ENCODE assay signal across 22 mouse cellular contexts in the genomic region with DNA sequence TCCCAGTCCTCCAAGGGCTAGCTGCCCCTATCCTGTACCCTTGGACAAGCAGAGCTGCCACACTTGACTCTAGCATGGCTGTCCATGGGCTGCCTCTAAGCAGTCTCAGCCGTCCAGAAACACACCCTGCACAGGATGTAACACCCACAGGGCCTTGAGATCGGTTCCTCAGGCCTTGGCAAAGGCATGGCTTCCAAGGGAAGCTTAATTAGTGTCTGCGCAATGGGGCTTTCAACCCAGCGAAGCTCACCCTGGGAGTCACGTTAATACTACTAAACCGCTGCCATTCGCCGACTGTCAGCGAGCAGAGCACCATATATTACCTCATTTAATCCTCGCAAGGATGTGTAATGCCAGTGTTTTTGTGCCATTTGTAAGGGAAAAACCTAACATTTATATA. TPM values are rescaled to one million over a fixed set of nuclear protein-coding genes. Genes with fewer than 3 reads are reported as not detected.
DNase-seq lines count a peak whose midpoint lies in the region; ATAC-seq lines count a peak whose summit lies in the region.
"Had no signal": no experiment of that assay in that cellular context is flagged by ENCODE, and none has a peak within 500 bp of the region (broad histone marks: within the 10 kb centered on the region; RNA-seq: fewer than 3 reads in every experiment).

No protein-coding gene starts in this region.

- DNase-seq in heart, postnatal 14 days: no peak
- no peak for DNase-seq in limb, embryonic 10.5 days (ENCODE audit: low spot score)
- DNase-seq in liver, embryonic 11.5 days (ENCODE audit: low spot score): no peak
- DNase-seq: adrenal gland, adult 8-10 months; cerebellum, adult 18-20 months; cerebellum, postnatal 14 days; gastrocnemius, postnatal 10 days; kidney, adult 18-20 months; layer of hippocampus, adult 9-11 months; midbrain, embryonic 14.5 days; right cerebral cortex, postnatal 14 days had no signal

- H3K4me3 ChIP-seq in heart, embryonic 13.5 days: no peak overlapping the region
- no peak overlapping the region for H3K4me3 ChIP-seq in limb, embryonic 12.5 days (replicated peaks)
- no peak overlapping the region for H3K4me3 ChIP-seq in limb, embryonic 10.5 days
- H3K4me3 ChIP-seq in embryonic facial prominence, embryonic 13.5 days: no peak overlapping the region
- no peak overlapping the region for H3K4me3 ChIP-seq in limb, embryonic 13.5 days
- no peak overlapping the region for H3K4me3 ChIP-seq in liver, embryonic 11.5 days (ENCODE audit: low read depth, low read length)
- H3K4me3 ChIP-seq: embryonic facial prominence, embryonic 12.5 days; forebrain, embryonic 13.5 days; hindbrain, embryonic 13.5 days; left cerebral cortex, adult 2 months; neural tube, embryonic 12.5 days had no signal

- H3K9ac ChIP-seq in heart, embryonic 13.5 days: no peak overlapping the region
- no peak overlapping the region for H3K9ac ChIP-seq in limb, embryonic 12.5 days (replicated peaks)
- no peak overlapping the region for H3K9ac ChIP-seq in embryonic facial prominence, embryonic 13.5 days
- H3K9ac ChIP-seq in limb, embryonic 13.5 days: no peak overlapping the region
- no peak overlapping the region for H3K9ac ChIP-seq in liver, embryonic 11.5 days (ENCODE audit: low read depth, low read length)
- H3K9ac ChIP-seq: embryonic facial prominence, embryonic 12.5 days; forebrain, embryonic 13.5 days; hindbrain, embryonic 13.5 days; liver, embryonic 14.5 days; neural tube, embryonic 12.5 days had no signal

- peak overlapping the region; percentile 74 for H3K27ac ChIP-seq in heart, embryonic 13.5 days (replicated peaks)
- 0 out of 2 replicates have a peak overlapping the region, but pooled peaks have one; percentile 14 for H3K27ac ChIP-seq in limb, embryonic 12.5 days
- no peak overlapping the region for H3K27ac ChIP-seq in limb, embryonic 10.5 days
- H3K27ac ChIP-seq in embryonic facial prominence, embryonic 13.5 days: peak overlapping the region; percentile 22; the same call in 1 of the 2 replicates
- H3K27ac ChIP-seq in limb, embryonic 13.5 days: peak overlapping the region; percentile 48
- no peak overlapping the region for H3K27ac ChIP-seq in liver, embryonic 11.5 days (ENCODE audit: low read depth, low read length)
- H3K27ac ChIP-seq: embryonic facial prominence, embryonic 12.5 days; forebrain, embryonic 13.5 days; hindbrain, embryonic 13.5 days; kidney, postnatal 0 days; left cerebral cortex, adult 2 months; liver, embryonic 14.5 days; neural tube, embryonic 12.5 days had no signal

- intact Hi-C loops in heart, postnatal 14 days (cut with DNase I): no loop called here

- H3K27me3 ChIP-seq in heart, embryonic 13.5 days (replicated peaks): no peaks in the 10 kb centered on the region
- no peaks in the 10 kb centered on the region for H3K27me3 ChIP-seq in limb, embryonic 12.5 days
- no peaks in the 10 kb centered on the region for H3K27me3 ChIP-seq in limb, embryonic 10.5 days (ENCODE audit: low read depth, poor library complexity, severe bottlenecking)
- H3K27me3 ChIP-seq in embryonic facial prominence, embryonic 13.5 days: no peaks in the 10 kb centered on the region
- H3K27me3 ChIP-seq in limb, embryonic 13.5 days: no peaks in the 10 kb centered on the region
- no peaks in the 10 kb centered on the region for H3K27me3 ChIP-seq in liver, embryonic 11.5 days (replicated peaks; ENCODE audit: control insufficient read depth, insufficient read depth, low read length)
- H3K27me3 ChIP-seq: embryonic facial prominence, embryonic 12.5 days; forebrain, embryonic 13.5 days; hindbrain, embryonic 13.5 days; neural tube, embryonic 12.5 days had no signal

- H3K4me2 ChIP-seq in heart, embryonic 13.5 days: no peak overlapping the region
- H3K4me2 ChIP-seq in limb, embryonic 12.5 days: no peak overlapping the region
- H3K4me2 ChIP-seq in embryonic facial prominence, embryonic 13.5 days: no peak overlapping the region
- no peak overlapping the region for H3K4me2 ChIP-seq in limb, embryonic 13.5 days (replicated peaks)
- H3K4me2 ChIP-seq in liver, embryonic 11.5 days: no peak overlapping the region
- H3K4me2 ChIP-seq: embryonic facial prominence, embryonic 12.5 days; forebrain, embryonic 13.5 days; hindbrain, embryonic 13.5 days; neural tube, embryonic 12.5 days had no signal

- peaks cover 63% of the 10 kb centered on the region for H3K36me3 ChIP-seq in heart, embryonic 13.5 days
- peaks cover 88% of the 10 kb centered on the region for H3K36me3 ChIP-seq in limb, embryonic 12.5 days
- peaks cover 93% of the 10 kb centered on the region for H3K36me3 ChIP-seq in limb, embryonic 10.5 days
- H3K36me3 ChIP-seq in embryonic facial prominence, embryonic 13.5 days: peaks cover 82% of the 10 kb centered on the region
- H3K36me3 ChIP-seq in limb, embryonic 13.5 days: peaks cover 82% of the 10 kb centered on the region
- H3K36me3 ChIP-seq in liver, embryonic 11.5 days (ENCODE audit: control insufficient read depth, insufficient read depth, low read length): peaks cover 14% of the 10 kb centered on the region

- ATAC-seq in heart, embryonic 13.5 days (ENCODE audit: extremely low read depth, insufficient number of reproducible peaks, low FRiP score, low TSS enrichment): no peak
- no peak for ATAC-seq in limb, embryonic 12.5 days (ENCODE audit: insufficient number of reproducible peaks, insufficient read depth, low FRiP score, low TSS enrichment, low read depth)
- no peak for ATAC-seq in embryonic facial prominence, embryonic 13.5 days (ENCODE audit: insufficient number of reproducible peaks, insufficient read depth, low FRiP score, low TSS enrichment, low read depth)
- no peak for ATAC-seq in limb, embryonic 13.5 days (ENCODE audit: low FRiP score, low read depth)
- ATAC-seq in liver, embryonic 11.5 days (replicated peaks; ENCODE audit: low FRiP score): no peak
- ATAC-seq: forebrain, embryonic 13.5 days had no signal

- peaks cover 74% of the 10 kb centered on the region for H3K4me1 ChIP-seq in heart, embryonic 13.5 days
- peaks cover 12% of the 10 kb centered on the region for H3K4me1 ChIP-seq in limb, embryonic 12.5 days (replicated peaks)
- H3K4me1 ChIP-seq in limb, embryonic 10.5 days: peaks cover 27% of the 10 kb centered on the region
- peaks cover 13% of the 10 kb centered on the region; the same call in 1 of the 2 replicates for H3K4me1 ChIP-seq in embryonic facial prominence, embryonic 13.5 days
- H3K4me1 ChIP-seq in limb, embryonic 13.5 days: peaks cover 34% of the 10 kb centered on the region
- H3K4me1 ChIP-seq in liver, embryonic 11.5 days (replicated peaks; ENCODE audit: control insufficient read depth, insufficient read depth, low read length): peaks cover 15% of the 10 kb centered on the region
- H3K4me1 ChIP-seq: embryonic facial prominence, embryonic 12.5 days had no signal

- 83% methylated on average over 10 of the region's 10 CpGs for WGBS in heart, embryonic 13.5 days
- WGBS in limb, embryonic 12.5 days: 85% methylated on average over 10 of the region's 10 CpGs
- WGBS in limb, embryonic 10.5 days: 91% methylated on average over 10 of the region's 10 CpGs
- WGBS in embryonic facial prominence, embryonic 13.5 days: 88% methylated on average over 10 of the region's 10 CpGs
- WGBS in limb, embryonic 13.5 days: 84% methylated on average over 10 of the region's 10 CpGs
- 85% methylated on average over 10 of the region's 10 CpGs for WGBS in liver, embryonic 11.5 days

- no peaks in the 10 kb centered on the region for H3K9me3 ChIP-seq in heart, embryonic 13.5 days
- H3K9me3 ChIP-seq in limb, embryonic 12.5 days: no peaks in the 10 kb centered on the region
- H3K9me3 ChIP-seq in limb, embryonic 10.5 days (replicated peaks): no peaks in the 10 kb centered on the region
- no peaks in the 10 kb centered on the region for H3K9me3 ChIP-seq in embryonic facial prominence, embryonic 13.5 days
- H3K9me3 ChIP-seq in limb, embryonic 13.5 days: no peaks in the 10 kb centered on the region
- H3K9me3 ChIP-seq in liver, embryonic 11.5 days (ENCODE audit: control insufficient read depth, low read length): no peaks in the 10 kb centered on the region
- H3K9me3 ChIP-seq: embryonic facial prominence, embryonic 12.5 days; forebrain, embryonic 13.5 days; hindbrain, embryonic 13.5 days; neural tube, embryonic 12.5 days had no signal

RNA-seq across cellular contexts. Expression of gene Nckap5l, which starts 26.5 kb away (rescaled TPM):
- 6.8 and 7.7 TPM in 2 replicates for polyA plus RNA-seq in heart, embryonic 13.5 days (2015; fragmentation: Nextera tagmentation; extraction: Ambion mirVana)
- total RNA-seq in heart, postnatal 14 days (2021): 10 to 100 TPM; 11.2 to 13.6 TPM
- polyA plus RNA-seq in limb, embryonic 12.5 days (2016; fragmentation: Nextera tagmentation; extraction: Ambion mirVana): 13.6 and 14.6 TPM in 2 replicates
- polyA plus RNA-seq in limb, embryonic 10.5 days (2016; fragmentation: Nextera tagmentation; extraction: Ambion mirVana): 16.3 and 17.4 TPM in 2 replicates
- polyA plus RNA-seq in embryonic facial prominence, embryonic 13.5 days (2015; fragmentation: Nextera tagmentation; extraction: Ambion mirVana): 9.4 and 10.3 TPM in 2 replicates
- 14.0 and 14.1 TPM in 2 replicates for polyA plus RNA-seq in limb, embryonic 13.5 days (2015; fragmentation: Nextera tagmentation; extraction: Ambion mirVana)
- polyA plus RNA-seq in liver, embryonic 11.5 days (2014; fragmentation: Nextera tagmentation; extraction: Ambion mirVana): 5.6 and 6.0 TPM in 2 replicates

RNA-seq across cellular contexts. Expression of gene Tmbim6, which starts 38.4 kb away (rescaled TPM):
- 248 and 251 TPM in 2 replicates for polyA plus RNA-seq in heart, embryonic 13.5 days (2015; fragmentation: Nextera tagmentation; extraction: Ambion mirVana)
- total RNA-seq in heart, postnatal 14 days (2021): 100 to 1,000 TPM; 216 to 219 TPM
- polyA plus RNA-seq in limb, embryonic 12.5 days (2016; fragmentation: Nextera tagmentation; extraction: Ambion mirVana): 240 and 252 TPM in 2 replicates
- polyA plus RNA-seq in limb, embryonic 10.5 days (2016; fragmentation: Nextera tagmentation; extraction: Ambion mirVana): 272 and 296 TPM in 2 replicates
- polyA plus RNA-seq in embryonic facial prominence, embryonic 13.5 days (2015; fragmentation: Nextera tagmentation; extraction: Ambion mirVana): 266 and 285 TPM in 2 replicates
- 287 and 298 TPM in 2 replicates for polyA plus RNA-seq in limb, embryonic 13.5 days (2015; fragmentation: Nextera tagmentation; extraction: Ambion mirVana)
- 256 and 273 TPM in 2 replicates for polyA plus RNA-seq in liver, embryonic 11.5 days (2014; fragmentation: Nextera tagmentation; extraction: Ambion mirVana)

RNA-seq across cellular contexts. Expression of gene Bcdin3d, which starts 43.5 kb away (rescaled TPM):
- polyA plus RNA-seq in heart, embryonic 13.5 days (2015; fragmentation: Nextera tagmentation; extraction: Ambion mirVana): 10.5 and 13.7 TPM in 2 replicates
- total RNA-seq in heart, postnatal 14 days (2021): 1 to 10 TPM; 3.9 to 4.9 TPM
- polyA plus RNA-seq in limb, embryonic 12.5 days (2016; fragmentation: Nextera tagmentation; extraction: Ambion mirVana): 18.6 and 20.2 TPM in 2 replicates
- 15.9 and 19.4 TPM in 2 replicates for polyA plus RNA-seq in limb, embryonic 10.5 days (2016; fragmentation: Nextera tagmentation; extraction: Ambion mirVana)
- 16.3 and 17.3 TPM in 2 replicates for polyA plus RNA-seq in embryonic facial prominence, embryonic 13.5 days (2015; fragmentation: Nextera tagmentation; extraction: Ambion mirVana)
- polyA plus RNA-seq in limb, embryonic 13.5 days (2015; fragmentation: Nextera tagmentation; extraction: Ambion mirVana): 17.0 and 19.7 TPM in 2 replicates
- 10.5 and 12.1 TPM in 2 replicates for polyA plus RNA-seq in liver, embryonic 11.5 days (2014; fragmentation: Nextera tagmentation; extraction: Ambion mirVana)

Comparison
In these comparisons a context has a peak if more than half of its experiments do, and no peak if none do; other contexts are left out.
1. H3K27ac ChIP-seq: peak in heart, embryonic 13.5 days (single experiment), limb, embryonic 12.5 days (single experiment), embryonic facial prominence, embryonic 13.5 days (single experiment) and limb, embryonic 13.5 days (single experiment); none in limb, embryonic 10.5 days (single experiment) and liver, embryonic 11.5 days (single experiment).